Comparison of ENCODE assay signal across 8 mouse cellular contexts in genomic region chr1:156418170-156418569, GRCm38 (mm10). TPM values are rescaled to one million over a fixed set of nuclear protein-coding genes. Genes with fewer than 3 reads are reported as not detected.
DNase-seq lines count a peak whose midpoint lies in the region; ATAC-seq lines count a peak whose summit lies in the region.

No protein-coding gene starts in this region.

- no peak for ATAC-seq in cerebellum, adult (ENCODE audit: insufficient number of reproducible peaks, low FRiP score, low TSS enrichment)
- ATAC-seq in neutrophil, adult 5-6 weeks (ENCODE audit: extremely low read depth, insufficient number of reproducible peaks, low FRiP score, poor library complexity, severe bottlenecking) = peak; percentile 38; the same call in 1 of the 2 replicates

- DNase-seq in cerebellum, adult 18-20 months = peak; percentile 6 to 11
- DNase-seq in layer of hippocampus, adult 9-10 months (ENCODE audit: low spot score) = peak; percentile 77
- DNase-seq in layer of hippocampus, postnatal 36 days = no peak
- DNase-seq in MN1 (ENCODE audit: low spot score) = peak; percentile 28
- DNase-seq in heart, postnatal 4 days = peak; percentile 53
- DNase-seq in ovary, adult 18-20 months (ENCODE audit: low spot score) = no peak

RNA-seq across cellular contexts. Expression of gene Axdnd1, which starts 2.8 kb away (rescaled TPM):
- 1 to 10 TPM in 1 of 2 experiments, under 1 TPM in 1; 0.27 to 1.1 TPM for total RNA-seq in layer of hippocampus, postnatal 36 days (2021)
- total RNA-seq in heart, postnatal 4 days (2021) = under 1 TPM in 1 of 2 experiments, not detected in 1; 0.12 TPM
- 1.2 and 1.7 TPM in 2 replicates for total RNA-seq in neutrophil, adult 5-6 weeks (2017)

RNA-seq across cellular contexts. Expression of gene Gm2000, which starts 52.3 kb away (rescaled TPM):
- 100 to 1,000 TPM; 303 to 311 TPM for total RNA-seq in layer of hippocampus, postnatal 36 days (2021)
- 100 to 1,000 TPM; 618 to 681 TPM for total RNA-seq in heart, postnatal 4 days (2021)
- total RNA-seq in neutrophil, adult 5-6 weeks (2017) = 984 and 1,239 TPM in 2 replicates

RNA-seq across cellular contexts. Expression of gene Soat1, which starts 56.0 kb away (rescaled TPM):
- total RNA-seq in layer of hippocampus, postnatal 36 days (2021) = 10 to 100 TPM; 49.9 to 56.2 TPM
- 10 to 100 TPM; 32.4 to 34.9 TPM for total RNA-seq in heart, postnatal 4 days (2021)
- total RNA-seq in neutrophil, adult 5-6 weeks (2017) = 80.2 and 105 TPM in 2 replicates

Comparison
In these comparisons a context has a peak if more than half of its experiments do, and no peak if none do; other contexts are left out.
1. DNase-seq: peak in cerebellum, adult 18-20 months (2 of 2), layer of hippocampus, adult 9-10 months (single experiment), MN1 (single experiment) and heart, postnatal 4 days (single experiment); none in layer of hippocampus, postnatal 36 days (0 of 2) and ovary, adult 18-20 months (single experiment).